Mouse (Mus musculus) heart, postnatal 4 days (tissue): ENCODE measurements around the gene Cst6. TPM values are rescaled to one million over a fixed set of nuclear protein-coding genes. Genes with fewer than 3 reads are reported as not detected.

Experiments
- DNase-seq: peaks from one replicate; pipeline ENCODE4 v3.0.0; 2021
- total RNA-seq, 2 experiments: library from RNA; stranded (reverse); gene quantifications; 2 replicates each; pipeline ENCODE4 v1.2.3; 2021

Cst6 gene
- total RNA-seq, 2 experiments from 2014 or later, result 0.81 to 3.0 TPM

GRCm38 (mm10) chr19:5348526-5349501, 560 bp downstream of the Cst6 start:
- DNase-seq, result peak; percentile 22

- DNase-seq, result no peak
Observed at GRCm38 (mm10) chr19:5348064-5348463, 1.3 kb downstream of the Cst6 start.

GRCm38 (mm10) chr19:5345297-5346131, 3.9 kb downstream of the Cst6 start:
- peak; percentile 61 for DNase-seq

GRCm38 (mm10) chr19:5341360-5341759, 8.0 kb downstream of the Cst6 start:
- no peak for DNase-seq

DNA sequence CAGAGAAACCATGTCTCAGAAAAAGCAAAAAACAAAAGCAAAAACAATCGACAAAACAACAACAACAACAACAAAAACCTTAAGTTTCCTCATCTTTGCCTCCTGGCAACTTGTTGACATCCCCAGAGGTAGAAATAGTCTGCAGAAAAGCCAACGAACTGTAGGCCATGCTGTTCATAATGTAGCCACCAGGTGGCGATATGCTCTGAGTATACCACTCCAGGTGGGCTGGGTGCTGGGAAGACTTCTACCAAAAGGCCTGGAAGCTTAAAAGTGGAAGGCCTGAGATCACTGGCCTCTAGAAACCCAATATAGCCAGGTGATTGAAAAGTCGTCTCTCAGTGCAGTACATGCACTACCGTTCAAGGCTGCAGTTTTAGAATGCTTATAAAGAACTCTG, 11.4 kb downstream of the Cst6 start:
- DNase-seq, result peak; percentile 87

DNA sequence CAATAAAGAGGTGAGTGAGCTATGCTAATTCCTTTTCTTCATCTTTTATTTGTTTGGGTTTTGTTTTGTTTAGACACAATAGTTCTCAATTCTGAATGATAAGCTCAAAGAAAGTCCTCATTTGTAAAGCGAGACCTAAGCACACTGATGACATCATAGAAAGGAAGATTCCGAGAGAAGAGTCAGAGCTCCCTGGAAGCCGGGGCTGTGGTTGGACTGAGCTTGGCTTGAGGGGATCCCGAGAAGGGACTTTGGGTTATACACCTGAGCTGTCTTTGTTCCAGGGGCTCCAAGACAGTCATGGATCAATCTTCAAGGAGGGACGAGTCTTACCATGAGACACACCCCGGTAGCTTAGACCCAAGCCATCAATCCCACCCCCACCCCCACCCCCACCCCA, 13.9 kb downstream of the Cst6 start, which contains the start of gene Catsper1:
TSS of gene Catsper1 (plus strand) at position 301 of the 400 bp plus-strand sequence.
- DNase-seq, result no peak

DNA sequence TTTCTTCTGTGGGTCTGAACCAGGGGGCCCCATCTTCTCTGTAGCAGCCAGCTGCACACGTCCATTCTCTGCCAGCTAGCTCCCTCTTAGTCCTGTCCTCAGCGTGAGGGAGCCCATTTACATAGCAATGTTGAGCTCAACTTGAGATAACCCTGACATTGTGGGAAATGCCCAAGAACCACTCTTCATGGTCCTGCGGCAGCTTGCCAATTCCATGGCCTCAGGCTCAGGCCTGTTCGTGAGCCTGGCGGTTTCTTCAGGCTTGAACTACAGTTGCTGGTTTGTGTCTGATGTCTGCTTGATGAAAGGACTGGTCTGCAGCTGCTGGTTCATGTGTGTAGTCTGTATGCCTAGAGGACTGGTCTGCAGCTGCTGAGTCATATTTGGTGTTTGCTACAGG, 14.6 kb downstream of the Cst6 start:
- DNase-seq, result peak; percentile 38

GRCm38 (mm10) chr19:5327970-5328369, 21.4 kb downstream of the Cst6 start:
- no peak for DNase-seq

DNA sequence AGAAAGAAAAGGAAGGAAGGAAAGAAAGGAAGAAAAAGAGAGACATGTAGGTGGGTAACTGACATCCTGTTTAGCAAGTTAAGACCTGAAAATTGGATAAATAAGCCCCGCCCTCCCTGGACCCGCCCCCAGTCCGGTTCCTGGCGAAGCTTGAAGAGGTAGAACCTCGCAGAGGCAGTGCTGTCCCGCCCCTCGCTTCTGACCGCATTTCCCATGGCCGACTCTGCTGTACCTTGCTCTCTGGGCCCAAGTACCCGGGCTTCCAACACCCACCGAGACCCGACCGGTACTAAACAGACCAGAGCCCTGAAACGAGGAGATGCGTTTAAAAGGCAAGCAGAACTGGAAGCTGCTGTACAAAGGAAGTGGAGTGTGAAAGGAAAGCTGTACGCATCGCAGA, 25.6 kb downstream of the Cst6 start:
- peak; percentile 21 for DNase-seq

DNA sequence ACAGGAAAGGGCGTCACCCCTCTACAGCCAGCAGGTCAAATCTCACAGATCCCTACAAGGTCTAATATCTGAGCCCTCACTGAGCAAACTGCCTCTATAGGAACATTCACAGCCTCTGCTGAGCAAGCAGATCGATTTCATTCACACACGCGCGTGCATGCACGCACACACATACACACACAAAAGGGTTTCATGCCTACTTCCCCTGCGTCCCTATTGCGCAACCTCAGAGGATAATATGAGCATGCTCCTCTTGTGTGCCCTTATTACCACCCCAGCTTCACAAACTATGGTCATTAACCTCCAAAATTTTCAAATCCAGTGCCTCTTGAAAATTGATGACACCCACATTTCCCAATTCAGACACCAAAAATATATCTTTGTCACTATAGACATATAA, 36.2 kb downstream of the Cst6 start:
- DNase-seq, result no peak

- no peak for DNase-seq
Observed at GRCm38 (mm10) chr19:5309025-5309424, 40.3 kb downstream of the Cst6 start.

DNA sequence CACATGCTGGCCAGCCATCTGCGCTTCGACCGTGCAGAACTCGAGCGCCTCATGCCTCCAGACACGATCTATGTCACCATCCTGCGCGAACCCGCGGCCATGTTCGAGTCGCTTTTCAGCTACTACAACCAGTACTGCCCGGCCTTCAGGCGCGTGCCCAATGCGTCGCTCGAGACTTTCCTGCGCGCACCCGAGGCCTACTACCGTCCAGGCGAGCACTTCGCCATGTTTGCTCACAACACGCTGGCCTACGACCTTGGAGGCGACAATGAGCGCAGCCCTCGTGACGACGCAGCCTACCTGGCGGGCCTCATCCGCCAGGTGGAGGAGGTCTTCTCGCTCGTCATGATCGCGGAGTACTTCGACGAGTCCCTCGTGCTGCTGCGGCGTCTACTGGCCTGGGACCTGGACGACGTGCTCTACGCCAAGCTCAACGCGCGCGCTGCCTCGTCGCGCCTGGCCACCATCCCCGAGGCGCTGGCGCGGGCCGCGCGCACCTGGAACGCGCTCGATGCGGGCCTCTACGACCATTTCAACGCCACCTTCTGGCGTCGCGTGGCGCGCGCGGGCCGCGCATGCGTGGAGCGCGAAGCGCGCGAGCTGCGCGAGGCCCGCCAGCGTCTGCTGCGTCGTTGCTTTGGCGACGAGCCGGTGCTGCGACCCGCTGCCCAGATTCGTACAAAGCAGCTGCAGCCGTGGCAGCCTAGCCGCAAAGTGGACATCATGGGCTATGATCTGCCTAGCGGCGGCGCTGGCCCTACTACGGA, 42.2 kb downstream of the Cst6 start:
- DNase-seq, result peak; percentile 35

- no peak for DNase-seq
Observed at GRCm38 (mm10) chr19:5306279-5306678, 43.1 kb downstream of the Cst6 start.

DNA sequence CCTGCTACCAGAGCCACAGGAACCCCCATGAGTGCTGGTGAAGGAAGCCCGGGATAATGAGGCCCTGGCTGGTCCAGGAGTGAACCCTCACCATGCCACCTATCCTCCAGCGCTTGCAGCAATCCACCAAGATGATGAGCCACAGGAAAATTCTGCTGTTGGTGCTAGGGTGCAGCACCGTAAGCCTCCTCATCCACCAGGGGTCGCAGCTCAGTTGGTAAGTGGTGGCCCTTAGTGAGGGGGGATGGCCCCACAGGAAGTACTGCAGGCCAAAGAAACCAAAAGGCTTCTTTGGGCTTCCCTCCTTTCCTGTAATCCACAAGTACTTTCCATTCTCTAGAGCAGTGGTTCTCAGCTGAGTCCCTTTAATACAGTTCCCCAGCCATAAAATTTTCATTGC, 46.9 kb downstream of the Cst6 start:
- peak; percentile 77 for DNase-seq

- no peak for DNase-seq
Observed at GRCm38 (mm10) chr19:5300588-5300987, 48.8 kb downstream of the Cst6 start.

DNA sequence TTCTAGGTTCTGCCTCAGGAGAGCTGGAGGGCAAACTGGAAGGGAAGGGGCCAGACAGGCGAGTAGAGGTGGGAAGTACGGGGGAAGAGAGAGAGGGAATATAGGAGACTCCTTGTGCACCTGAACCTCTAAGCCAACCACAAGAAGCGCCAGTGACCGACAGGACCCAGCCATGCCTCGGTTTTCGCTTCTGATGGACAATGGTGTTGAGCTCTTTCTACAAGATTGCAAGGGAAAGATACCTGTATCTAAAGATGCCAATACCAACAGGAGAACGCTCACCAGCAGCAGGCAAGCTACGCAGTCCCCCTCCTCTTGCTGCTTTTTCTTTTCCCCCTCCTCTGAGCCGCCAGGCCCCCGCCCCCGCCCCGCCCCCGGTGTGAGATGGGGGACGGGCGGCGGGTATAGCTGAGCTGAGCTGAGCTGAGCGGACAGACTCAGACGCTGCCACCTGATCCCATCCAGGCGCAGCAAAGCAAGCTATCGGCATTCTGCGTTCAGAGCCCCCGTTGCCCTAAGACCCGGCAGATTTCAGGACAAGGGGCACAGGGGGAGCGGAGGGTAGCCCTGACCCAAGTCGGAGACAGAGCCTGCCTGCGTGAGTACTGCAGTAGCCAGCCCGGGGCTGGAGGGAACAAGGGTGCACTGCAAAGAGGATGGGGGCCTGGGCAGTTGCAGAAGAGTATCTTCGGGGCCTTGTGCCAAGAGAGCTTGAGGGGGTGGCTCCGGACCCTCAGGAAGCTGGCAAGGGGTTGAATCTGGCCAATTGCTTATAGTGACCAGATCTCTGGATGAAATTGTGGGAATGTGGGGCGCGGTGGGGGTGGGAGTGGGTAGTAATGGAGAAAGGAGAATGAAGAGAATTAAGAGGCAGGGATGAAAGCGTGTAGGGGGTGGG, 51.2 kb downstream of the Cst6 start, which contains the start of gene Gal3st3:
TSS of gene Gal3st3 (plus strand) at position 429 of the 898 bp plus-strand sequence.
- no peak for DNase-seq

- DNase-seq, result no peak
Observed at GRCm38 (mm10) chr19:5296630-5297029, 52.7 kb downstream of the Cst6 start.

GRCm38 (mm10) chr19:5295736-5296075, 53.7 kb downstream of the Cst6 start:
- DNase-seq, result no peak

- DNase-seq, result peak; percentile 99
Observed at GRCm38 (mm10) chr19:5294972-5295735, 54.2 kb downstream of the Cst6 start, which contains the start of gene Sf3b2. Gene Sf3b2 (minus strand): TSS chr19:5295455.
